Mouse (Mus musculus) left cerebral cortex, postnatal 36 days (tissue): ENCODE data around the gene Gm45785. TPM values are rescaled to one million over a fixed set of nuclear protein-coding genes. Genes with fewer than 3 reads are reported as not detected.
"Not testable (repeated sequence)": the region's sequence is repeated elsewhere in the genome, so short reads cannot be mapped to it uniquely, and the experiment has no call there.

ENCODE experiments used
- DNase-seq, 2 experiments: peaks; one replicate each; pipeline ENCODE4 v3.0.0; 2021 to 2022; ENCODE audit warnings: low spot score in 2 of 2, mixed read lengths in 1 of 2
- intact Hi-C: fragments of 180-260 bp; cut with DNase I; formaldehyde crosslinking; loops from one replicate; pipeline ENCODE4 v1.15.1; 2025
- total RNA-seq, 2 experiments: library from RNA; stranded (reverse); gene quantifications; 2 replicates each; pipeline ENCODE4 v1.2.3; 2021

Gene Gm45785
- total RNA-seq = 1 to 10 TPM in 1 of 2 experiments, not detected in 1; 2.3 TPM

- intact Hi-C loops = loop anchor here (5.0 kb wide), 1 partner anchor 206 kb away; the partner anchor contains the start of gene B4galnt4
- peak; percentile 84 to 87 for DNase-seq
These were observed at the start of gene Gm45785 for GRCm38 (mm10) chr7:140855860-140856784. TSS of gene Gm45785 (minus strand) at chr7:140856331.

DNA sequence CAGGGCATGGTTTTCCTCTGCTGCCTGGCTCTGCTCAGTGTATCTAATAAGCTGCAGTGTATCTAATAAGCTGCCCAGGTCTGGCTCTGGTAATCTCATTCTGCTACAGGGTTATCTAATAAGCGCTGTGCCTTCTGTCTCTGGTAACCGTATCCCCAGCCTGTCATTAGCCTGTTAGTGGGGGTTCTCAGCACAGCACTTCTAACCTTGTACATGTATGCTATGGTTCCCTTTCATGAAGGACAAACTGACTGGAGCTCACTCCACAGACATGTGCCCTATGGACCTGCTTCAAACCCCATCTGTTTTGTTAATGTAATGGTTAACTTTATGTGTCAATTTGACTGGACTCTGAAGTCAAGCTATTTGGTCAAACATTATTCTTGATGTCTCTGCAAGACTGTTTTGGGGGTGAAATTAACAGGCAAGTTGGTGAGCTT, 49.5 kb upstream of the Gm45785 start:
- intact Hi-C loops = loop anchor here (5.0 kb wide), 1 partner anchor 272 kb away; no protein-coding TSS in a partner anchor

GRCm38 (mm10) chr7:140903212-140903611, 47.1 kb upstream of the Gm45785 start:
- intact Hi-C loops = loop anchor here (1.0 kb wide), 1 partner anchor 58 kb away; the partner anchor contains the start of gene Scgb1c1
- DNase-seq = peak; percentile 56 to 72

More for the DNA sequence above, 49.5 kb upstream of the Gm45785 start:
- no peak for DNase-seq

- intact Hi-C loops = no loop called here
- no peak for DNase-seq
These were observed 46.1 kb upstream of the Gm45785 start for GRCm38 (mm10) chr7:140902036-140902875.

DNA sequence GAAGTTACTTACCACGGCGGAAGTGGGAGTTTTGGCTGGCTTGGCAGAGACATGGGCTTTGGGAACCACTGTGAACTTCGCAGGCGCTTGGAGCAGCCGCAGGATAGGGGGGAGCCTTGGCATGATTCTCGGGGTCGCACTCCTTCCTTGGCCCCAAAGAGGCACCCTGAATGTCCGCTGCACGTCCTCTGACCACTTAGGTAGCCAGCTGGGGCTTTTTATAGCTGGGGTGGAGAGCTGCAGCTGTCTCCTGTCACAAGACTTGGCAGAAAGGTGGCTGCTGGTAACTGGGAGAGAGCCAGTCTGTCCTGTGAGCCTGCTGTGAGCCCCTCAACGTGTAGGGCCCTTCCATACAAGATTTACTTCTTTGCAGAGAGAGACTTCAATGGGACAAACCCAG, 44.1 kb upstream of the Gm45785 start, which contains the start of gene Cox8b:
Gene Cox8b, minus strand, starts transcription at position 227 of the 400 bp plus-strand sequence.
- DNase-seq = no peak
- intact Hi-C loops = no loop called here

- no peak for DNase-seq
- intact Hi-C loops = no loop called here
These were observed 43.0 kb upstream of the Gm45785 start for GRCm38 (mm10) chr7:140899121-140899520.

DNA sequence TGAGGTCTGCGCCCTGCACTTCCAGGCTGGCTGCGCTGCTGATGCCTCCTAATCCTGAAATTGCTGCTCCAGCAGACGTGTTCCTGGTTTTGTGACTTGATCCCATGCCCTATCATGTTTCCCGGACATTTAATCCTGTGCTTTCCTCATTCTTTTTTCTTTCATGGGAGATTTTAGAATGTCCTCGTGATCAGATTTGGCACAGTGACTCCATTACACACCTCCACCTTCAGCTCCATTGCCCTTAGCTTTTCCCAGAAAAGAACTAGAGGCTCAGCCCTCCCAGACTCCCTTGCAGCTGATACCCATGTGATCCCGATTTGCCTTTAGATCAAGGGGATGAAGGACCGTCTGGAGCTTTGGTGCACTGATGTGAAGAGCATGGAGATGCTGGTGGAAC, 41.7 kb upstream of the Gm45785 start:
- DNase-seq = no peak
- intact Hi-C loops = no loop called here

GRCm38 (mm10) chr7:140894611-140895010, 38.5 kb upstream of the Gm45785 start:
- no peak for DNase-seq
- intact Hi-C loops = no loop called here

DNA sequence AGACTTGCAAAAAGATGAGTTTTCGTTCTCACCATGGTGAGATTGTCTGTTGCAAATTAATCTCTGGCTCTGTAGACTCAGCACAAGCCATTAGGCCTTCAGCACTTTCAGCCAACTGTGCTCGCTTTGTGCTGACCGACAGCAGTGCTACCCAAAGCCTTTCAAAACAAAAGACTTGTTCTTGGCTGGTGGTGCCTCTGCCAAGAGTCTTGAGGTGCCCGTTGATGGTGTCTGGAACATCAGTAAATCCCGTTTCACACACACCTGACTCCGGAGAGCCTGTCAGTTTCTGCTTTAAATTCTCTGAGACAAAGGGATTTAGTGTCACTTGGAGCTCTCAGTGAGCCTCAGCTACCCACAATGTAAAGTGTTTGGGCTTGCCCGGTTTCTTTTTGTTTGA, 37.9 kb upstream of the Gm45785 start:
- intact Hi-C loops = no loop called here
- no peak for DNase-seq

DNA sequence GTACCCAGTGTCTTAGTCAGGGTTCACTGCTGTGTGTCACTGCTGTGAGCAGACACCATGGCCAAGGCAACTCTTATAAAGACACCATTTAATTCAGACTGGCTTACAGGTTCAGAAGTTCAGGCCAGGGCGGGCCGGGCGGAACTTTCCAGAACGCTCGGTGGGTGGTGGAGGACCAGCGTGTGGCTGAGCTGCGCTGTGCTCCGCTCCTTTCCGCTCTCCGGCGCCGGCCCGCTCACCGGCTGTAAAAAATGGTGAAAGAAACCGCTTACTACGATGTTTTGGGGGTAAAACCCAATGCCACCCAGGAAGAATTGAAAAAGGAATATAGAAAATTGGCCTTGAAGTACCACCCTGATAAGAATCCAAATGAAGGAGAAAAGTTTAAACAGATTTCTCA, 34.5 kb upstream of the Gm45785 start:
- intact Hi-C loops, DNase-seq: not testable (repeated sequence)

DNA sequence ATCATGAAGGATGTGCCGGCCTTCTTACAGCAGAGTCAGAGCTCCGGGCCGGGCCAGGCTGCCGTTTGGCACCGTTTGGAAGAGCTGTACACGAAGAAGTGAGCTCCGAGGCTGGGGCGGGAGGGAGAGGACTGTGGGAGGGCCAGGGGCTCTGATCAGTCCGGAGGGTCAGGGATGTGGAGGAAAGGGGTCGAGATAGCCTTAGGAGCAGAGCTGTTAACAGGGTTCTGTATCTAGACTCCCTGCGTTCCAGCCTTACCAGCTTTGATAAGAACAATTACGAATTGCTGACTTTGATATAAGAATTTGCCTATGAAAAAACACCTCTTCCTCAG, 26.3 kb upstream of the Gm45785 start:
- DNase-seq = no peak
- intact Hi-C loops = loop anchor here (1.0 kb wide), 1 partner anchor 25 kb away; the partner anchor contains the start of gene Bet1l

- DNase-seq = peak; percentile 94 to 96
- intact Hi-C loops = loop anchor here (1.0 kb wide), 1 partner anchor 25 kb away; the partner anchor contains the start of gene Bet1l
These were observed 25.8 kb upstream of the Gm45785 start, which contains the start of the genes Psmd13 and Sirt3 for GRCm38 (mm10) chr7:140881696-140882468. TSS of gene Psmd13 (plus strand) at chr7:140881968. TSS of gene Sirt3 (minus strand) at chr7:140882309.

DNA sequence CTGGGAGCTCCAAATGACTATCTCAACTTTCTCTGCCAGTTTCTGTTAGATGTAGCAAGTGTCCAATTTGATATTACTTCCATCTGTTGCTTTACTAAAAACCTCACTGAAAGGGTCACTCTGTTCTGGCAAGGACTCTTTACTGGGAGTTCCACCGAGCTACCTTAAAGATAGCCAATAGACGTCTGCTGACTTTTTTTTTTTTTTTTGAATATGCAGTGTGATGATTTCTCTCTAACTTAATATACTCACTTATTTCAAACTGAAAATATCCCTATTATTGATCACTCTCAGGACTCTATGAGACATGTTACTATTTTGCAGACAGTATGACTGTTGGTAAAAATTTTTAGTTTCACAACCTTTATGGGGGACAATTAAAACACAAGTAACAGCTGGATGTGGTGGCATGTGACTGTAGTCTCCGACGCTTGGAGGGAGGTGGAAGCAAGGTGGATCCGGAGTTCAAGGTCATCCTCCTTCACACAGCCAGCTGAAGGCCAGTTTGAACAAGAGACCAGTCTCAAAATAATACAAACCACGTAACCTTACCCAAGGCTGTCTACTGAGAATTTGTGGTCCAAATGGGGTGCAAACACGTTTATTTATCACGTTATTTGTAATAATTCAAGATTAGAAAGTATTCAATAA, 24.9 kb upstream of the Gm45785 start:
- intact Hi-C loops = no loop called here
- DNase-seq = no peak

DNA sequence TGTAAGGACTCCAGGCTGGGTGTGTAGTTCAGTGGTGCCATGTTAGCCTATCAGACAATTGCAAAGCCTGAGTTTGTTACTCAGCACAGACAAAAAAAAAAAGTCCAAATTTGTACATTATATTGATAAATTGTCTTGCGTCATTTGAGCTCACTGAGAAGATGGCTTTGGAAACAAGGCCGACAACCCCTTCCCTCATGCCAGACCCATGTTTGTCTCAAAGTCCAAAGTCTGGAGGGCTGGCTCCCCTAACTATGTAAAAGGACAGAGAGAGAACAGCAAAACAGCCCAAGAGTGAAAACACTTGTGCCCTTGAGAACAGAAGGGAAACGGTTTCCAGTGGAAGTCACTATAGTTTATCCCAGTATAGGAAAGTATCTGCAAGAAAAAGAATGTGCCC, 24.3 kb upstream of the Gm45785 start:
- no peak for DNase-seq
- intact Hi-C loops = no loop called here

GRCm38 (mm10) chr7:140879355-140879754, 23.2 kb upstream of the Gm45785 start:
- intact Hi-C loops = no loop called here
- no peak for DNase-seq

- intact Hi-C loops = no loop called here
- DNase-seq = no peak
These were observed 21.2 kb upstream of the Gm45785 start for GRCm38 (mm10) chr7:140877364-140877763.

- intact Hi-C loops = no loop called here
- no peak for DNase-seq
These were observed 18.1 kb upstream of the Gm45785 start for GRCm38 (mm10) chr7:140874224-140874623.

DNA sequence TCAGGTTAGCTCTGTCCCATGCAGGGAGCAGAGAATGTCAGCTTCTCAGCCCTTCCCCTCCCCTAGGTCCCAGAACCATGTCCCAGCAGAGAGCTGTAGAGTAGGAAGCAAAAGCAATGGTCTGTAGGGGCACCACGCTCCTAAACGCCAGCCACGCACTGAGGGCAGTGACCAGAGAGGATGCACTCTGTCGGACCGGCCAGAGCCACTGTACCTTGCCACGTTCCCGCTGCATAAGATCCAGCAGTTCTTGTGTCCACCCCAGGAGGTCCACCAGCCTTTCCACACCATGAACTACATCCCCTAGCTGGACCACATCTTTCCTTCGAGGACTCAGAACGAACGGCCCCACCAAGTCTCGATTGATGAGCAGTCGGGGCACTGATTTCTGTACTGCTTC, 8.6 kb upstream of the Gm45785 start:
- no peak for DNase-seq
- intact Hi-C loops = no loop called here

GRCm38 (mm10) chr7:140860728-140861127, 4.6 kb upstream of the Gm45785 start:
- DNase-seq = no peak
- intact Hi-C loops = no loop called here
